Mouse (Mus musculus) neutrophil, adult 59 days (primary cell): ENCODE measurements around the gene Gpx5. TPM values are rescaled to one million over a fixed set of nuclear protein-coding genes. Genes with fewer than 3 reads are reported as not detected.

Experiments
- total RNA-seq, 2 experiments: library from RNA; stranded (reverse); gene quantifications; 1 replicate in 1 of 2; 2 replicates in 1 of 2; pipeline ENCODE4 v1.2.4; 2023

Gpx5 gene
- not detected for total RNA-seq

DNA sequence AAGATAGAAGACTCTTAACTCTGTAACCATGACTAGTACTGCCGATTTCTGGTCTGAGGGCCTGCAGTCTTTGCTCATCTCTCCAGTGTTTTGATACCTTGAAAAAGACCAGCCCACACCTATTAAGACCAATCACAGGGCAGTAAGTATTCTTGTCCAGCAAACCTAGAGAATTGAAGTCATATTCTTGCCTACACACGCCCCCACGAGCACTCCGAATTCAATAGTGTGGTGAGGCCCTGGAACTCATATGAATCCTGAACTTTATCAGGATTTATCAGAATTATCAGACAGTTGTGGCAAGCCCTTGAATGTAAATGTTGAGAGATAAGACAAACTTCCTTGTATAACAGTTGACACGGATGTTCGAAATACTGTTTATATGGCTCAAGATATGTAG, at the start of gene Gpx5:
Gene Gpx5, minus strand, starts transcription at position 101 of the 400 bp plus-strand sequence.

DNA sequence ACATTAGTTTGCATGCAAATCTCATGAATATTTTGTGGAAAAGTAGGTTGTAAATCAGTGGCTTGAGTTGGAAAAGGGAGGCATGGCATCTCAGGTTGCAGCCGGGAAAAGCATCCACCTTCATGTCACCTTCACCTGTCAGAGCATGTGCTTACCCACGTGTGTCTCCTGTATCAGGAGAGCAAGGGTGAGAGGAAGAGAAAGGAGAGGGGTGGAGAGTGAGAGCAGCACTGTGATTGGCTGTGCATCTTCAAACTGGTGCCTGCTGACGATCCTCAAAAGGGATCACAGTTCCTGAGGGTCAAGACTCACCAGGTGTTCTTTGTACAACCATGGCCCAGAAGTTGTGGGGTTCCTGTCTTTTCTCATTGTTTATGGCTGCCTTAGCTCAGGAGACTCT, 19.4 kb upstream of the Gpx5 start, which contains the start of gene Gpx6:
Gene Gpx6, plus strand, starts transcription at position 200 of the 400 bp plus-strand sequence.

Other genes with a start within 250 kb of the Gpx5 start
- gene Olfr1370, start 217.8 kb downstream of the Gpx5 start, total RNA-seq = not detected
- not detected for gene Olfr1369-ps1, start 181.2 kb downstream of the Gpx5 start, total RNA-seq
- not detected for gene Olfr263, start 163.1 kb downstream of the Gpx5 start, total RNA-seq
- not detected for gene Olfr1368, start 146.9 kb downstream of the Gpx5 start, total RNA-seq
- gene Trim27, start 113.3 kb downstream of the Gpx5 start, total RNA-seq = 10 to 100 TPM; 44.1 to 48.4 TPM
- gene Gpx6, start 19.4 kb upstream of the Gpx5 start, total RNA-seq = not detected
- not detected for gene Olfr1367, start 54.2 kb upstream of the Gpx5 start, total RNA-seq
- gene Zscan12, start 70.1 kb upstream of the Gpx5 start, total RNA-seq = 1 to 10 TPM; 1.7 to 2.1 TPM
- gene Zkscan3, start 110.0 kb upstream of the Gpx5 start, total RNA-seq = 10 to 100 TPM; 22.3 to 26.6 TPM
- not detected for gene Pgbd1, start 148.3 kb upstream of the Gpx5 start, total RNA-seq
- gene Zscan26, start 161.0 kb upstream of the Gpx5 start, total RNA-seq = 10 to 100 TPM in 1 of 2 experiments, 1 to 10 TPM in 1; 7.5 to 11.7 TPM
- gene Nkapl, start 175.8 kb upstream of the Gpx5 start, total RNA-seq = under 1 TPM; 0.24 to 0.26 TPM
- gene Zkscan4, start 186.2 kb upstream of the Gpx5 start, total RNA-seq = under 1 TPM; 0.20 TPM
- gene Gm10065, start 186.7 kb upstream of the Gpx5 start, total RNA-seq = not detected
- gene AK157302, start 202.5 kb upstream of the Gpx5 start, total RNA-seq = 1 to 10 TPM; 2.7 to 3.4 TPM
- gene Gm11273, start 208.7 kb upstream of the Gpx5 start, total RNA-seq = 10 to 100 TPM; 18.9 to 19.1 TPM
- 1 to 10 TPM; 3.8 to 3.9 TPM for gene Zkscan8, start 238.4 kb upstream of the Gpx5 start, total RNA-seq